Mouse (Mus musculus) cerebral cortex, adult 2 months (tissue): ENCODE results near the gene Pbx2.

Experiments
- WGBS: fragments of 180-500 bp; shearing (Covaris S2); methylation state at CpG from one replicate; pipeline ENCODE4 v1.1.7; 2018; 5-methylcytosine and 5-hydroxymethylcytosine counted together

Pbx2 gene

GRCm38 (mm10) chr17:34591029-34591993 lies at the start of gene Pbx2:
TSS of gene Pbx2 (plus strand) at chr17:34591266.
- 8% methylated on average over 21 of the region's 21 CpGs for WGBS

GRCm38 (mm10) chr17:34543567-34543966 lies 47.5 kb upstream of the Pbx2 start:
- WGBS, result 94% methylated on average over 13 of the region's 13 CpGs

- WGBS, result 90% methylated on average over 1 of the region's 1 CpGs
These were observed 44.3 kb upstream of the Pbx2 start for GRCm38 (mm10) chr17:34546797-34547196.

GRCm38 (mm10) chr17:34547601-34548000 lies 43.5 kb upstream of the Pbx2 start:
- WGBS, result 93% methylated on average over 4 of the region's 4 CpGs

GRCm38 (mm10) chr17:34549156-34549555 lies 41.9 kb upstream of the Pbx2 start:
- 90% methylated on average over 3 of the region's 3 CpGs for WGBS

GRCm38 (mm10) chr17:34549843-34550242 lies 41.2 kb upstream of the Pbx2 start:
- WGBS, result 87% methylated on average over 2 of the region's 2 CpGs

GRCm38 (mm10) chr17:34555483-34555882 lies 35.6 kb upstream of the Pbx2 start:
- 24% methylated on average over 5 of the region's 5 CpGs for WGBS

GRCm38 (mm10) chr17:34556406-34556805 lies 34.7 kb upstream of the Pbx2 start:
- WGBS, result 92% methylated on average over 8 of the region's 8 CpGs

GRCm38 (mm10) chr17:34557411-34557810 lies 33.7 kb upstream of the Pbx2 start:
- 83% methylated on average over 11 of the region's 11 CpGs for WGBS

- WGBS, result 83% methylated on average over 7 of the region's 7 CpGs
These were observed 31.9 kb upstream of the Pbx2 start for GRCm38 (mm10) chr17:34559116-34559515.

GRCm38 (mm10) chr17:34559895-34560294 lies 31.2 kb upstream of the Pbx2 start:
- 43% methylated on average over 15 of the region's 15 CpGs for WGBS

GRCm38 (mm10) chr17:34560438-34560837 lies 30.6 kb upstream of the Pbx2 start:
- 93% methylated on average over 6 of the region's 6 CpGs for WGBS

GRCm38 (mm10) chr17:34561200-34561599 lies 29.9 kb upstream of the Pbx2 start:
- 47% methylated on average over 8 of the region's 8 CpGs for WGBS

- 79% methylated on average over 3 of the region's 3 CpGs for WGBS
These were observed 28.5 kb upstream of the Pbx2 start for GRCm38 (mm10) chr17:34562595-34562994.

- 79% methylated on average over 11 of the region's 11 CpGs for WGBS
These were observed 27.7 kb upstream of the Pbx2 start for GRCm38 (mm10) chr17:34563354-34563753.

- 41% methylated on average over 6 of the region's 6 CpGs for WGBS
These were observed 27.1 kb upstream of the Pbx2 start, which contains the start of gene Notch4 for GRCm38 (mm10) chr17:34564003-34564421. TSS of gene Notch4 (plus strand) at chr17:34564268.

GRCm38 (mm10) chr17:34564796-34565195 lies 26.3 kb upstream of the Pbx2 start:
- 62% methylated on average over 3 of the region's 3 CpGs for WGBS

- WGBS, result 75% methylated on average over 9 of the region's 9 CpGs
These were observed 23.8 kb upstream of the Pbx2 start for GRCm38 (mm10) chr17:34567311-34567710.

GRCm38 (mm10) chr17:34568421-34568820 lies 22.6 kb upstream of the Pbx2 start:
- WGBS, result 82% methylated on average over 13 of the region's 13 CpGs

- WGBS, result 76% methylated on average over 4 of the region's 4 CpGs
These were observed 21.1 kb upstream of the Pbx2 start for GRCm38 (mm10) chr17:34569919-34570318.

- WGBS, result 22% methylated on average over 5 of the region's 5 CpGs
These were observed 19.2 kb upstream of the Pbx2 start for GRCm38 (mm10) chr17:34571875-34572274.

GRCm38 (mm10) chr17:34572361-34572760 lies 18.7 kb upstream of the Pbx2 start:
- WGBS, result 23% methylated on average over 15 of the region's 15 CpGs

- WGBS, result 68% methylated on average over 5 of the region's 5 CpGs
These were observed 14.5 kb upstream of the Pbx2 start for GRCm38 (mm10) chr17:34576577-34576976.
